Mouse (Mus musculus) kidney, adult 2 months (tissue): ENCODE measurements around the gene Gm11034.

Experiments used
- CTCF ChIP-seq: fragments of 200-500 bp; conservative IDR thresholded peaks from 2 replicates; pipeline ENCODE4 v1.5.1; 2011; ENCODE audit warnings: low read depth, mild to moderate bottlenecking, control low read depth, low read length, moderate library complexity, mixed read lengths; ENCODE audit not compliant: insufficient read depth, insufficient read length
- POLR2A ChIP-seq: fragments of 200-500 bp; IDR thresholded peaks from one replicate; pipeline ENCODE4 v1.6.1; 2011; ENCODE audit warnings: low read depth, low read length, control low read depth

GRCm38 (mm10) chr8:72220758-72221157 lies 7.3 kb upstream of the Gm11034 start:
- TF ChIP-seq POLR2A (no peak), CTCF (peak; percentile 27; the same call in 1 of the 2 replicates)
